Mouse (Mus musculus) cerebellum, postnatal 36 days (tissue): ENCODE results near the gene Birc7.

ENCODE experiments used
- DNase-seq, 2 experiments: peaks; one replicate each; pipeline ENCODE4 v3.0.0; 2021 to 2022; ENCODE audit warnings: mixed read lengths in 2 of 2

The Birc7 gene

DNA sequence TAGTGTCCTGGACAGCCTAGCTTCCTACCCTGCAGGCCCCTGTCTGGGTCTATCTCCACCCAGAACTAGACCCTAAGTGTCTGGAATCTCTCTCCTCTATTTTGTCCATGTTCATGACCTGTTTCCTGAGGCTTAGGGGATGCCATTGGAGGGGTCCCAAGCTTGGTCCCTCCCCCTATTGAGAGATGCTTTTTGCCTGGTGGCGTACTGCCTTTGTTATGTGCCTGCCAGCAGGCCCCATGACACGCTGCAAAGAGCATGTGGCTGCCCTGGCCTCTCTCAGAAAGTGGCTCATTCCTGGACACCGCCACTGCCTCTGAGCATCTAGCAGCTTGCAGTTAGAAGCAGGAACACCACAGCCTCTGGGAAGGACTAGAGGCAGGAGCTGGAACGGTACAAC is at the start of gene Birc7:
Gene Birc7 (plus strand): TSS at position 301 of the 400 bp plus-strand sequence.
- DNase-seq: no peak

DNA sequence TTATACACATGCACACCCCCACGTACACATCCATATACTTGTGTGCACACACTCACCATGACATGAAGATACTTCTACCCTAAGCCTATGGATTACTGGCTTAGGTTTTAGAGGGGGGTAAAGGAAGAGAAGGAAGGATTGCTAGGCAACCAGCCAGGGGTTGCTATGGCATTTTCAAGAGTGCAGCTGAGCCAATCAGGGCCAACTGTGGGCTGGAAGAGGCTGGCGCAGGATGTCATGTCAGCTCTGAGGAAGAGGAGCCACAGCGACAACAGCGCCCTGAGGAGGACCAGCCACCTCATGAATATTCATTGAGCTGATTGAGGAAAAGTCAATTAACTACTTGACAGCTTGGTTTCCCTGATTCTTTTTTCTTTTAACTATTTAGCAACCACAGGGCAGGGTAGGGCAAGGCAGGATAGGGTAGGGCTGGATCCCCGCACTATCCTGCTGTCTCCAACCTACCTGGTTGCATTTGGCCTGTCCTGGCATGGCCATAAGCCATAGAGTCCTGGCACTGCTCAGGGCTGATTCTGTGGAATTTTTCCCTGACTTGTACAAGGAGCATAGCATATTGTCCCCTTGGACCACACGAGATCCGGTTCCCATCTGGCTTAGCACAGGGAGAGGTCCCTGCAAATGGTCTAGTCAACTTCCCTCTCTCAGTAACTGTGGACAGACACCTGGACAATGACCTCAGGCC is 49.3 kb upstream of the Birc7 start:
- DNase-seq: peak; percentile 57 to 59

DNA sequence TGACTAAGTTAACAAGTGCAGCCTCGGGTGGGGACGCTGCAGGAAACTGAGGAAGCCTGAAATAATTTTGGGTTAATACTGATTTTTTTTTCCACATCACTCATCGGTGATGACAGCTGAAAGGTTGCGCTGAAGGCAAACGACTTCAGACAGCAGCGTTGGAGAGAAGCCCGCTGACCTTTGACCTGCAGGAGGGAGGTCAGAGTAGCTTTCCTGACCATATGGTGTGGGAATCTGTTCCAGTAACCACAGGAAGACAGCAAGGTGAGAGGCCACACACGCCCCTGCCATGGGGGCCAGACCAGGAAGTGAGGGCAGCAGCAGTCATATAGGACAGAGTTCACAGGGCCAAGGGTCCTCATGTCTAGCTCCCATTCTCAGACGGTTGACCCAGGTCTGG is 47.5 kb upstream of the Birc7 start:
- DNase-seq: no peak

DNA sequence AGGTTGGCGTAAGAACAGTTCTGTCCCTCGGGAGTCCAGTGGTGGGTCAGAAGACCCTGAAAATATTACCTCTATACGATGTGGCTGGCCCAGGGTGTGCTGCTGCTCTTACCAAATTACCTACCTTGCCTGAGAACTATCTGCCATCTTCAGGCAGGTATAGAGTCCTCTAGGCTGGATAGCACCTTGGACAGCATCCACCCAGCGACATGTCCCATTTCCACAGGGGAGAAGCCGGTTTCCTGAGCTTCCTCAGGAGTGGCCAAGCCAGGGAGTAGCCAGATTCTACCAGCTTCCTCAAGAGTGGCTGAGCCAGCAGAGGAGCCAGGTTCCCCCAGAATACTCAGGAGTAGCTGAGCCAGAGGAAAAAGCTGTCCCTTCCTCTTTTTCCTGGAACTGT is 43.6 kb upstream of the Birc7 start:
- no peak for DNase-seq

DNA sequence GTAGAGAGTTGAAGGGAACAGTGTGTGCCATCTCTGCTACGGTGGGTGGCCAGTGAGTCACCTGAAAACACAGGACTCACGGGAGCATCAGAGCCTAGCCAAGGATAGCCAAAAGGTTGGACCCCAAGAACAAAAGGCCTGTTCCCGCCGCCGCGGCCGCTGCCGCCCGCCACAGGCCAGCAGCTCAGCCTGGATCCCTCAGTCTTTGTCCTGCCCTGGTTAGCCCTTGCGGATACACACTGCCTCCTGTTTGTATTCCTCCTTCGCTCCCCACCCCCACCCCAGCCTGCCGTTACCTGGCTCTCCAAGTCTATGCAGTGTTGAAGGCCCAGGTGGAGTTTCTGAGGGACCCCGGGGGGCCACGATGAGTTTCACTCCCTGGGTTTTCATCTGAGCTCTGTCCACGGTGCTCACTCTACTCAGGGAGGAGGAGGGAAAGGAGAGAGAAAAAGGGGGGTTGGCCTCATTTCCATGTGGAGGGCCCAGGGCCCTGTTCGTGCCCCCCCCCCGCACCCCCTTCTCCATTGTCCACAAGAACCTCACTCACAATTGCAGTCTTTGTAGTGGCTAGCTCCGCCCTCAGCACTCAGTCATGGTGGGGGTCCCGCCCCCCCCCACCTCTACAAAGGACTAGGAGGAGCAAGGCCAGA is 39.4 kb upstream of the Birc7 start:
- no peak for DNase-seq

DNA sequence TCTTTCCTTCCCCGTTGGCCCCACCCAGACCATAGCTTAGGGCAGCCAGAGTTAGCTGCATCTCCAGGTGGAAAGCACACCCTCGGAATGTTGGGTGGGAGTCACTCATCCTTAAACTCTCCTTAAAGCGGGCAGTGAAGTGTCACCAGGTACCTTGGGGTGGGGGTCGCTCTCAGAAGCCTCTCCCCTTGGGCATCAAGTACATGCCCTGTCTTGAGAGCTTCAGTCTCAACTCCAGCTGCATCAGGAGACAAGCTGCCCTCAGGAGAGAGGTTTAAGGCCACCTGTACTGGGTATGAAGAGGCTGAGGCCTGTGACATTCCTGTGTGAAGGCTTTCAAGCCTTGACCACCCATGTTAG is 38.9 kb upstream of the Birc7 start:
- no peak for DNase-seq

DNA sequence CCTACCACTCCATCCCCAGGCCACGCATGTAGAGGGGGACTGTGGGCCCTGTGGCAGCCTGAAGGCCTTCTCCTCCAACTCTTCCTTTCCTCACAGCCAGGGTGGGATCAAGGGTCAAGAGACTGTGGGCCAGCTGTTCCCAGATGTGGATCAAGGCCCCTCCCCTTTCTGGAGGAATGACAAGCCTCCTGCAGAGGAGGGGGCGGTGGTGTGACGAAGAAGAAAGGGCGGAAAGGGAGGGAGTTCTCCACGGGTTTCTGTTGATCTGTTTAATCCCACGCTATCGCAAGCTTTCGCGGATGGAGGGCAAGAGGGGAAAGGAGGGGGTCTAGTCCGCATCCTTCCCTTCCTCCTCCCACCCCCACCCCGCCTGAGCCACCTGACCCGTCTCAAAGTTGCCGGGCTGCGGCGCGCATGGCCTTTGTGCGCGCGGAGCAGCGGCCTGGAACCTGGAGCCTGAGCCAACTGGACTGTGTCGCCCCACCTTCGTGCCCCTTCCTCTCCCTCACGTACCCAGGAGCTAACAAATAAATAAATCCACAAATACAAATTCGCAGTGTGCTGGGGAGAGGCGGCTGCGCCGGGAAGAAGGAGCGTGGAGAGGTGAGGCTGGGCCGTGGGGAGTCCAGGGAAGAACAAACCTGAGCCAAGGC is 38.3 kb upstream of the Birc7 start:
- peak in 1 of 2 experiments; percentile 25 for DNase-seq

DNA sequence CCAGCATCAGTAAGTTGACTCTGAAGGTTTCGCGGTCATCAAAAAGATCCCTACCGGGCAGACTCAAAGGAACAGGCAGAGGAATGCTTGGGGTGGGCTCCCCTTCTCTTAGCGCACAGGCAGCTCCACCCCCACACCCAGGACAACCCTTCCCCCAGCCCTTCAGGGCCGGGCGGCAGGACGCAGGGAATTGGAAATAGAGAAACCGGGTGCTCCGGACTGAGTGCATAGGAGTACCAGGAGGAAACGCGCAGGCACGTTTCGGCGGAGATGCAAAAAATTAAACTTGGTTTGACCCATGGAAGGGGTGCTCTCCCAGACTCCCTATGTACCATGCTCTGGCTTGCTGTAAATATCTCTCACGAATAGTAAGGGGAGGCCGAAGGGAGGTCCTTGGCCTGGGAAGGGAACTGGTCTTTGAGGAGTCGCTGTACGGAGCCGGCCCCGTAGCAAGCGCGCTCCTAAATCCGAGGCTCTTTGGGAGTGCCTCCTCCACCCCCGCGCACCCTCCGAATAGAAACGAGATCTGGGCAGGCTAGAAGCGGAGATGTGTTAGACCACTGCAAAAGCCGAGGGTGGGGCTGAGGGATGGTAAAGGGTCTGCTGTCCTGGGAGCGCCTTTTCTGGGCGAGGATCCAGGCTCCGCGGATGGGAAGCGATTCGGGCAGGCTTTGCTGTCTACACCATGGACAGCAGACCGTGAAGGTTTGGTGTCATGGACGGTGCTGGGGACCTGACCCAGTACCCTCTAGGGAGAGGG is 37.6 kb upstream of the Birc7 start:
- DNase-seq: peak; percentile 55 to 56

DNA sequence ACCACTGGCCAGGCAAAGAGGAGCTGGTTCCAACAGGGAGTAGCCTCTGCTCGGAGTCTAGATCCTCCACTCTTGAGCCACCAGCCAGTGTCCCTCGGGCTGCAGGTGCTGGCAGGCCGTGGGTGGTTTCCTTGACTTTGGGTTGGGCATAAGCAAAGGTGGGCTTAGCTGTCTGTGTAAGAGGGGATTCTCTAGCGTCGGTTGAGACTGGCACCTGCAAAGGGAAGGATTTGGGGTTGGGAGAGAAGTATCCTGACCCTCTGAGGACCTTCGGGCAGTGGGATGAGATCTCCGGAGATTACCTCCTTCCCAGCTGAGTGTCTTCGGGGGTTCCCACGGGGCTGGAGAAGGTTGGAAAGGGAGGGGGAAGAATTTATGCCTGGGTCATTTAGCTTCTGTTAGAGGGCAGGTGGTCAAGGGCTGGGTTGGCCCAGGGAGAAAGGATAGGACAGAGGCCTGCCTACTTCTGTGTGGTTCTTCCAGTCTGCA is 36.9 kb upstream of the Birc7 start:
- peak in 1 of 2 experiments; percentile 20 for DNase-seq

DNA sequence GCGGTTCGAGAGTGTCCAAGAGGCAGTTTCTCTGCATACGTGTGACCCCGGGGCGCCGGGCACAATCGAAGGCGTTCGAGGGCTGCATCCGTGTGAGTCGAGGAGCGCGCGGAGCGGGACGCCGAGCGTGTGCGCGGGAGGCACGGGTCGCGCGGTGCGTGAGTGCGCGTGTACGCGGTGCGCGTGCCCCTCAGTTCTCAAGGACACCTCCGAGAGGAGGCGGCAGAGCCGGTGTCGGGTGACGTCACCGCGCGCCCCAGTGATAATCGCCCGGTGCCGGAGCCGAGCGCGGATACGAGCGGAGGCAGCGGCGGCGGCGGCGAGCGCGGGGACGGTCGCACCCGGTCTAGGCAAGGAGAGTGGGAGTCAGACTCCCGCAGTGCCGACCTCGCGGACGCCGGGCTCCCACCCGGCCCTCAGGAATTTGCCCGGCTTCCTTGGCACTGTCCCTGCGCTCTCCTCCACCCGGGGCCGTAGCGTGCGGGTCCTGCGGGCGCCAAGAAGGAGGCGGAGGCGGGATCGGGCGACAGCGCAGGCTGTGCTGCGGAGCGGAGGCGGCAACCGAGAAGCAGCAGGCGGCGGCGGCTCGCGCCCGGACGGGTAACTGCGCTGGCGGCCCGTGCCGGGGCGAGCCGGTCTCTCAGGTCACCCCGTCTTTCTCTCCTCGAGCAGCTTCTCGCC is 35.8 kb upstream of the Birc7 start:
- DNase-seq: peak; percentile 96 to 97

DNA sequence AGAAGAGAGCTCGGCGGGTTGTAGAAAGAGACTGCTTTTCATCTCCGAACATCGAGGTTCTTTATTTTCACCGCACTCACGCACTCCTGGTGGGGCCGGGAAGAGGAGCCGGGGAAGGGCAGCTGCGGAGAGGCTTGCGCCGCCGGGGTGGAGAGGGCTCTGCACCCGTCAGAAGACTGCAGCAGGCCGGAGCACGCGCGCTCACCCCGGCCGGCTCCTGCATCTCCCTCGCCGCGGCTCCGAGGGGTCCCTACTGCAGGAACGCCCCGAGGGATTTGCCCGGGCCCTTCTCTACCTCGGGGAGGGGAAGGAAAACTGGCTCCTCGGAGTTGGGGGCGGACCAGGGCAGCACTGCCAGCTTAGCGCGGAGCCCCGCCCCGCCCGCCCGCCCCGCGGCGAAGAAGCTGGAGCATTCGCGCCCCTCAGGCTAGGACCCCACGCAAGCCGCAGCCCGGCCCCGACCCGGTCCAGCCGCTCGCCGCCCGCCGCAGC is 35.2 kb upstream of the Birc7 start:
- peak; percentile 62 to 67 for DNase-seq

DNA sequence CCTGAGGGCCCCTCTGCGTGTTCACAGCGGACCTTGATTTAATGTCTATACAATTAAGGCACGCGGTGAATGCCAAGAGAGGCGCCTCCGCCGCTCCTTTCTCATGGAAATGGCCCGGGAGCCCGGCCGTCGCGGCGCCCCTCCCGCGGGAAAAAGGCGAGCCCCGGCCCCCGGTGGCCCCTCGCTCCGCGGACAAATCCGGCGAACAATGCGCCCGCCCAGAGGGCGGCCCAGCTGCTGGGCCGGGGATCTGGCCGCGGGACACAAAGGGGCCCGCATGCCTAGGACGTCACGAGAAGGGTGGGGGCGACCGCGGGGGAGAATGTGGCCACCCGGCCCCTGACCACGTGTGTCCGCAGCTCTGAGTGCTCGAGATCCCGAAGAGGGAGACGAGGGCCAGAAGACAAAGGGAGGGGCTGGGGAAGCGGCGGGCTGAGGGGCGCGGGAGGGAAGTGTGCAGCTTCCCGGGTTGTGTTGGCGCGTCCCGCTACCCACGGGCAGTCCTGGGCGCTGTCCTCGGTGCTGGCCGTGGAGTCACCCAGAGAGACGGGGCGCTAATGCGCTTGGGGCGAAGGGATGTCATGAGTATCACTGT is 34.7 kb upstream of the Birc7 start:
- DNase-seq: peak; percentile 75 to 80

DNA sequence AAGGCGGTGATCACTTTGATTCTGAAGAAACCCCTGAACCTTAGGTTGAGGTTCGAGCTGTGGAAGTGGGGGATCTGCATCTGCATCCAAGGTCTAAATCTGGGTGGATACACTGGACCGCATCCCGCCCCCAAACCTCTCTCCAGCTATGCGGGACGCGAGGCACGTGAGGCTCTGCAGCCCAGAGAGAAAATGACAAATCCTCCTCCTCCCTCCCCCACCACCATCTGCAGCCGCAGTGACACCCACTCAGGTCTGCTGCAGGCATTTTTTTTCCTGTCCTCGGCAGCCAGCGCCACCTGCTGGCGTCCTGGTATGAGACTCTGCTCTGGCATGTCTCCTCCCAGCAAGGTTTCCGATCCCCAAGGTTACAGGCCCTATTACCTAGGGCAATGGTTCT is 34.1 kb upstream of the Birc7 start:
- DNase-seq: peak; percentile 96 to 97

DNA sequence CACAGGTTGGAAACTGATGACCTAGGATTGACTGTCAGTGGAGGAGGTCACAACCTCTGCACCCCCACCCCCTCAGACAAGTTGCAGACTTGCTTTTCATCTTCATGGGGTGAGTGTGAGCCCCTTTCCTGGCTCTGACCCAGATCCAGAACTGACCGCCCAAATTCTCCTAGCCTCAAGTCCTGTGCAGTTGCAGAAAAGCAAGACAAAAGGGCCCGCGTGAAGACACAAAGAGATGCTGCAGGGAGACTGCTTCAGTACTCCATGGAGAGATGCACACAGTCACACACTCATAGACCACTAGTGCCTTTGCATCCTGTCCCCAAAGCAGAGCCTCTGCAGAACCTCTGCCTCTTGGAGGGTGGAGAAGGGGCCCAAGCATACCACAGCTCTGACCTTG is 33.5 kb upstream of the Birc7 start:
- peak; percentile 39 to 45 for DNase-seq

DNA sequence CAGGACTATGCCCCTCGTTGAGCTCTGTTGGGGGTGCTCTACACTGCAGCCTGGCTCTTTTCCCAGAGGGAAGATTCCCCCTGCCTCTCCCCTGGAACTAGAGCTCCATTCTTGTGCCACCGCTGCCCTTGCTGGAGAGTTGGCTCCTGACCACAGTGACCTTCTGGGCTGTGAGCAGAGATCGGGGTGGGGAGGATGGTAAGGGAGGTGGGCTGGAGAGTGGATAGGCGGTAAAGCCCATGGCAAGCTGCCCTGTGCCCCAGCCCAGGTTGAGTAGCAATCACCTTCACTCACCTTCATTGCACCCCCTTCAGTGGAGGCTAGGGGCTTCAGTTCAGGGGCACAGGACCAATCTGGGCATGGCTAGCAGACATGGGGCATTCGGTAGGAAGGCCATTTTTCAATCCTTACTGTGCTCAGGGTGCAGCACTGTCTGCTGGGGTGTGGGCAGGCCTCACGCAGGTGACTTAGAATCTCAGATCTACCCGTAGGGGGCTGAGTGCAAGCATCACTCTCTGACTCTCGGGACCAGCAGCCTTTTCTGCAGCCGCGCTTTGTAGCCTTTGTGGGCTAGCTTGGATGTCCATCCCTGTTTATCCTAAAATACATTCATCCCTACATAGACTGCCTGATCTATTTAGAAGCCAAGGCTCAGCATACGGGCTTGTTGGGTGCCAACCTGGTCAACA is 32.8 kb upstream of the Birc7 start:
- peak; percentile 33 to 43 for DNase-seq

DNA sequence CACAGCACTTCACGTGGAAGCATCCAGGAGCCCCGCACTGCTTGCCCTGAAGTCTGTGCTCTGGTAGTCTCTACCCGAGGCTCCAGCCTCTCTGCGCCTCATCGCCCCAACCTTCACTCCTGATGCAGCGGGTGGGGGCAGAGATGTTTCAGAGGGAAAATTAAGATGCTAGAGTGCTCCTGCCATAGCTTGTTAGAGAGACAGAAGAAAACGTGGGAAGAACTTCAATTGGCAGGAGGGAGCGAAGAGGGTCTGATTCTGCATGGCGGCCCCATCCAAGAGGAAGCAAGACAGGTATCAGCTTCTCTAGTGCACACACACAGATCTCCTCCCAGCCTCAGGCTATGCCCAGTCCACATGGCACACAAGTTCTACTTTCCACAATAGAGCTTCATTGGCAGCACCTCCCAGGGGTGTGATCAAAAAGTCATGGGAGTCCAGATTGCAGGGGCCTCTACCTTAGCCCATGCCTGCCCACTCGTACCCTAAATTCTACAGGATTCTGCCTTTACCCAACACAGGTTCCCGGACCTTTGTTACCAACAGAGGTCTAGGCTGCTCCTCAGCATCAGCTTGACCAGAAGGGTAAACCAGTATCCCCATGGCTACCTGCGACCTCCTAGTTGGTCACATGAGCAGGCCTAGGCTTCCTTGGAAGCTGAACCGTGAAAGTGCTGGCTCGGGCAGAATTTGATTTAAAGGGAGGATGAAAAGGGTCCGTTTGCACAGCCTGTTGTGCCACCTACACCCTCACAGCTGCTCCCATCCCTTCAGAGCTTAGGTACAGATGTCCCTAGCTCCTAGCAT is 31.8 kb upstream of the Birc7 start:
- DNase-seq: peak in 1 of 2 experiments; percentile 32

DNA sequence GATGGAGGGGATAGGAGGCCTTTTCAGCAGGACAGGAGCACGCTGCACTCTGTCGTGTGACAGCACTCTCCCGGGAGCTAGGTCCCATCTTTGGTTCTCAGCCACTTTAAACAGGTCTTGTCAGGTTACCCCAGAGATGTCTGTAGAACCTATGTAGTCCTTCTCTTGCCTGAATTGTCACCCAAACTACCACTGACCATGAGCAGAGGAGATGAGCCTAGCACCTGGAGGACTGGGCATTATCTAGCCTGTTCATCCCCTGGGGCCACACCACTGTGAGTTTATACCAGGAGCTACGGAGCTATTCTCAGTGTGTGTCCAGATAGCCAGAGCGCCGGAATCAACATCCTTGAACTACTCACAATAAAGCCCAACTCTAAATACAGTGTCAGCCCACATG is 31.0 kb upstream of the Birc7 start:
- peak in 1 of 2 experiments; percentile 19 for DNase-seq

DNA sequence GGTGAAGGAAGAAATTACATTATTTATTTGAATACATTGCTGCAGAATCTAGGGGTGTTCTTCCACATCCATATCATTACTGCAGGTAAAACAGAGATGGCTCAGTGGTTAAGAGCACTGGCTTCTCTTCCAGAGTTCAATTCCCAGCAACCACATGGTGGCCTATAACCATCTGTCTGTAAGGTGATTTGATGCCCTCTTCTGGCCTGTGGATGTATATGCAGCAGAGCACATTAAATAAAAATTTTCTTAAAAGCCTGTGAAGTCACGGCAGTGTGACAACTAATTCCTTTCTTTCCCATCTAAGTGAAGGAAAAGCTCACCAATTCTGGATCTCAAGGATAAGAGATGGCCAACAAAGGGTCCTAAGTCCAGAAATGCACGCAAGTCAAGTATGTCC is 26.7 kb upstream of the Birc7 start:
- peak; percentile 32 to 53 for DNase-seq

DNA sequence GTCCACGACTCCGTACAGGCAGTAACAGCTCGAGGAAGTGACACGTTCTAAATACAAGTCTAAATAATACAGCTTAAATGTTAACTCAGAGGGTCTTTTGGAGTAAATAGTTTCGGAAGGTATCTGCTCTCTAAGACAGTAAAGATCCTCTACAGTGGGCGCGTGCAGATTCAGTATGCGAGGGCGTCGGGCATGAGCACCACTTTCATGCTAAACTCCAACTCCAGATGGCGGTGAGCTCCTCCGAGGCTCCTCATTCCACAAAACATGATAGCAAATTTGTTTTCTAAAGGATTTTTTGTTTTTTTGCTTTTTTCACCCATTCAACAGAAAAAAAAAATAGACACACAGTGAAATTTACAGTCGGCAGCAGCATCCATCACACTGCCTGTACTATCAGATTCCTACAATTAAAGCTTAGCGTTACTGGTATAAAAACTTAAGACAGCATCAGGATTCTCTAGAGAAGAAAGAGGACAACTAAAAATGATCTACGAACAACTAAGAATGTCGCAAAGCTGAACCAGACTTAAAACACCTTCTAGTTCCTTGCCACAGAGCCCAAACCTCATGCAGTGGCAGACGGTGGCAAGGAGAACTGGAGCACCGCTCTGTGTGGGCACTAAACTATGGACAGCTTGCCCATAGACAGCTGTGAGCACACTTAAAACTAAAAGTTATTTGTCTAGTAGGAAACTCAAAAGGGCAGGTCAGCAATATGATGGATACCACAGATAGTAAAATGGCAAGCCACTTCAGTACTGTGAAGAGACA is 24.2 kb upstream of the Birc7 start:
- no peak for DNase-seq
